Mouse (Mus musculus): ENCODE results near the gene Cfap45. TPM values are rescaled to one million over a fixed set of nuclear protein-coding genes. Genes with fewer than 3 reads are reported as not detected.

The Cfap45 gene
- polyA plus RNA-seq, 1 experiment from 2014 or later: 4.8 TPM

- DNase-seq (ENCODE audit: low spot score): peak; percentile 45
- Histone ChIP-seq H3K9me3 (ENCODE audit: control insufficient read depth, low read length) (no peaks in the 10 kb centered on the region), H3K36me3 (ENCODE audit: control insufficient read depth, insufficient read depth, low read length) (peaks cover 9% of the 10 kb centered on the region; the same call in 1 of the 2 replicates), H3K4me1 (replicated peaks; ENCODE audit: control insufficient read depth, insufficient read depth, low read length) (peaks cover 13% of the 10 kb centered on the region), H3K27me3 (ENCODE audit: control insufficient read depth, insufficient read depth, low read length) (peaks cover 18% of the 10 kb centered on the region), H3K9ac (ENCODE audit: low read depth, low read length) (peak overlapping the region; percentile 50), H3K4me3 (ENCODE audit: low read depth, low read length) (peak overlapping the region; percentile 24), H3K27ac (ENCODE audit: low read depth, low read length) (no peak overlapping the region), H3K4me2 (replicated peaks; ENCODE audit: low read depth, low read length) (peak overlapping the region; percentile 64)
- ATAC-seq (ENCODE audit: low FRiP score): peak; percentile 14
- WGBS: 2% methylated on average over 56 of the region's 56 CpGs
Observed at GRCm38 (mm10) chr1:172500451-172501370, 19.9 kb upstream of the Cfap45 start.

- H3K27ac ChIP-seq (ENCODE audit: low read depth, low read length): no peak overlapping the region
Observed at GRCm38 (mm10) chr1:172501371-172502144, 19.0 kb upstream of the Cfap45 start.

GRCm38 (mm10) chr1:172502145-172503110, 18.2 kb upstream of the Cfap45 start:
- Histone ChIP-seq H3K27ac (ENCODE audit: low read depth, low read length) (no peak overlapping the region), H3K4me3 (ENCODE audit: low read depth, low read length) (no peak overlapping the region), H3K27me3 (ENCODE audit: control insufficient read depth, insufficient read depth, low read length) (peaks cover 18% of the 10 kb centered on the region), H3K4me2 (replicated peaks; ENCODE audit: low read depth, low read length) (no peak overlapping the region), H3K36me3 (ENCODE audit: control insufficient read depth, insufficient read depth, low read length) (0 out of 2 replicates have a peak, but pooled peaks cover 3% of the 10 kb centered on the region), H3K9me3 (ENCODE audit: control insufficient read depth, low read length) (no peaks in the 10 kb centered on the region), H3K9ac (ENCODE audit: low read depth, low read length) (no peak overlapping the region), H3K4me1 (replicated peaks; ENCODE audit: control insufficient read depth, insufficient read depth, low read length) (peaks cover 13% of the 10 kb centered on the region)
- WGBS: 20% methylated on average over 13 of the region's 13 CpGs
- ATAC-seq (ENCODE audit: low FRiP score) (peak; percentile 10; the same call in 1 of the 2 replicates), DNase-seq (ENCODE audit: low spot score) (no peak)

More at GRCm38 (mm10) chr1:172501371-172502144, 19.0 kb upstream of the Cfap45 start:
- 31% methylated on average over 13 of the region's 13 CpGs for WGBS
- DNase-seq (ENCODE audit: low spot score) (peak; percentile 32), ATAC-seq (ENCODE audit: low FRiP score) (peak; percentile 15; the same call in 1 of the 2 replicates)
- H3K4me2 ChIP-seq (replicated peaks; ENCODE audit: low read depth, low read length): peak overlapping the region; percentile 64; the same call in 1 of the 2 replicates
- H3K4me1 ChIP-seq (replicated peaks; ENCODE audit: control insufficient read depth, insufficient read depth, low read length): peaks cover 13% of the 10 kb centered on the region
- peak overlapping the region; percentile 24 for H3K4me3 ChIP-seq (ENCODE audit: low read depth, low read length)
- H3K9me3 ChIP-seq (ENCODE audit: control insufficient read depth, low read length): no peaks in the 10 kb centered on the region
- no peak overlapping the region; the same call in 1 of the 2 replicates for H3K9ac ChIP-seq (ENCODE audit: low read depth, low read length)
- H3K36me3 ChIP-seq (ENCODE audit: control insufficient read depth, insufficient read depth, low read length): 0 out of 2 replicates have a peak, but pooled peaks cover 3% of the 10 kb centered on the region
- peaks cover 18% of the 10 kb centered on the region for H3K27me3 ChIP-seq (ENCODE audit: control insufficient read depth, insufficient read depth, low read length)

- DNase-seq (ENCODE audit: low spot score) (no peak), ATAC-seq (ENCODE audit: low FRiP score) (no peak; the same call in 1 of the 2 replicates)
- Histone ChIP-seq H3K27me3 (ENCODE audit: control insufficient read depth, insufficient read depth, low read length) (peaks cover 18% of the 10 kb centered on the region), H3K9me3 (ENCODE audit: control insufficient read depth, low read length) (no peaks in the 10 kb centered on the region), H3K27ac (ENCODE audit: low read depth, low read length) (no peak overlapping the region), H3K9ac (ENCODE audit: low read depth, low read length) (no peak overlapping the region), H3K4me1 (replicated peaks; ENCODE audit: control insufficient read depth, insufficient read depth, low read length) (peaks cover 13% of the 10 kb centered on the region), H3K36me3 (ENCODE audit: control insufficient read depth, insufficient read depth, low read length) (no peaks in the 10 kb centered on the region), H3K4me2 (replicated peaks; ENCODE audit: low read depth, low read length) (no peak overlapping the region), H3K4me3 (ENCODE audit: low read depth, low read length) (no peak overlapping the region)
- WGBS: 36% methylated on average over 14 of the region's 14 CpGs
Observed at GRCm38 (mm10) chr1:172503111-172503997, 17.2 kb upstream of the Cfap45 start.

GRCm38 (mm10) chr1:172504756-172505155, 15.8 kb upstream of the Cfap45 start:
- peaks cover 13% of the 10 kb centered on the region for H3K4me1 ChIP-seq (replicated peaks; ENCODE audit: control insufficient read depth, insufficient read depth, low read length)
- ATAC-seq (ENCODE audit: low FRiP score) (no peak), DNase-seq (ENCODE audit: low spot score) (no peak)
- H3K9me3 ChIP-seq (ENCODE audit: control insufficient read depth, low read length): no peaks in the 10 kb centered on the region
- WGBS: 86% methylated on average over 8 of the region's 8 CpGs
- no peak overlapping the region for H3K4me3 ChIP-seq (ENCODE audit: low read depth, low read length)
- no peaks in the 10 kb centered on the region for H3K36me3 ChIP-seq (ENCODE audit: control insufficient read depth, insufficient read depth, low read length)
- H3K4me2 ChIP-seq (replicated peaks; ENCODE audit: low read depth, low read length): no peak overlapping the region
- H3K27me3 ChIP-seq (ENCODE audit: control insufficient read depth, insufficient read depth, low read length): peaks cover 18% of the 10 kb centered on the region
- H3K27ac ChIP-seq (ENCODE audit: low read depth, low read length): no peak overlapping the region
- no peak overlapping the region for H3K9ac ChIP-seq (ENCODE audit: low read depth, low read length)

GRCm38 (mm10) chr1:172507001-172507400, 13.6 kb upstream of the Cfap45 start:
- H3K36me3 ChIP-seq (ENCODE audit: control insufficient read depth, insufficient read depth, low read length): no peaks in the 10 kb centered on the region
- 62% methylated on average over 5 of the region's 5 CpGs for WGBS
- no peak overlapping the region for H3K4me3 ChIP-seq (ENCODE audit: low read depth, low read length)
- ATAC-seq (ENCODE audit: low FRiP score): no peak
- no peak overlapping the region for H3K27ac ChIP-seq (ENCODE audit: low read depth, low read length)
- no peak overlapping the region for H3K9ac ChIP-seq (ENCODE audit: low read depth, low read length)
- peaks cover 6% of the 10 kb centered on the region; the same call in 1 of the 2 replicates for H3K4me1 ChIP-seq (replicated peaks; ENCODE audit: control insufficient read depth, insufficient read depth, low read length)
- DNase-seq (ENCODE audit: low spot score): no peak
- H3K27me3 ChIP-seq (ENCODE audit: control insufficient read depth, insufficient read depth, low read length): no peaks in the 10 kb centered on the region; the same call in none of the 2 replicates
- no peaks in the 10 kb centered on the region for H3K9me3 ChIP-seq (ENCODE audit: control insufficient read depth, low read length)
- H3K4me2 ChIP-seq (replicated peaks; ENCODE audit: low read depth, low read length): no peak overlapping the region

GRCm38 (mm10) chr1:172507701-172508100, 12.9 kb upstream of the Cfap45 start:
- no peak overlapping the region for H3K27ac ChIP-seq (ENCODE audit: low read depth, low read length)
- no peak for ATAC-seq (ENCODE audit: low FRiP score)
- no peak overlapping the region for H3K9ac ChIP-seq (ENCODE audit: low read depth, low read length)
- peaks cover 4% of the 10 kb centered on the region; the same call in 1 of the 2 replicates for H3K4me1 ChIP-seq (replicated peaks; ENCODE audit: control insufficient read depth, insufficient read depth, low read length)
- no peak overlapping the region for H3K4me3 ChIP-seq (ENCODE audit: low read depth, low read length)
- no peaks in the 10 kb centered on the region for H3K9me3 ChIP-seq (ENCODE audit: control insufficient read depth, low read length)
- no peak for DNase-seq (ENCODE audit: low spot score)
- 79% methylated on average over 3 of the region's 3 CpGs for WGBS
- H3K4me2 ChIP-seq (replicated peaks; ENCODE audit: low read depth, low read length): no peak overlapping the region
- no peaks in the 10 kb centered on the region for H3K36me3 ChIP-seq (ENCODE audit: control insufficient read depth, insufficient read depth, low read length)
- no peaks in the 10 kb centered on the region; the same call in 1 of the 2 replicates for H3K27me3 ChIP-seq (ENCODE audit: control insufficient read depth, insufficient read depth, low read length)
